Mouse (Mus musculus) hindlimb bud, embryonic 11.5 days (tissue): Measurements from ENCODE around the gene Cyth4.
A peak's percentile ranks its signal among the peaks of the same experiment; 100 is the strongest.

Experiments used
- DNase-seq: peaks from one replicate; pipeline ENCODE4 v3.0.0-alpha.2; 2012; ENCODE audit warnings: low read depth, low spot score; ENCODE audit errors: extremely low spot score

Cyth4 gene

DNA sequence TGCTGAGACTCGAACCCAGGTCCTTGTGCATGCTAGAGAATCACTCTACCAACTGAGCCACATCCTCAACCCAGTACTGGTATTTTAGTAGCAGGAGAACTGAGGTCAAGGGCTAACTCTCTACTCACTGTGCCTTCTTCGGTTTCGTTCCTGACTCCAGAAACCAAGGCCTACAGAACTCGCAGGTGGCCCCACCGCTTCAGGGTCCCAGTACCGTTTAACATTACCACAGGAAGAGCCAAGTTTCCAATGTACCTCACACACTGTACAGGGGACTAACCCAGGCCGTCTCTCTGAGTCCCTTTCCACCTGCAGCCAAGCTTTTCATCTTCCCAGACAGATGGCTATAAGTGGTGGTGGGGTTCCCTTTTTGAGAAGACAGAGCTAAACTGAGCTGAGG, 11.4 kb upstream of the Cyth4 start:
- no peak for DNase-seq

DNA sequence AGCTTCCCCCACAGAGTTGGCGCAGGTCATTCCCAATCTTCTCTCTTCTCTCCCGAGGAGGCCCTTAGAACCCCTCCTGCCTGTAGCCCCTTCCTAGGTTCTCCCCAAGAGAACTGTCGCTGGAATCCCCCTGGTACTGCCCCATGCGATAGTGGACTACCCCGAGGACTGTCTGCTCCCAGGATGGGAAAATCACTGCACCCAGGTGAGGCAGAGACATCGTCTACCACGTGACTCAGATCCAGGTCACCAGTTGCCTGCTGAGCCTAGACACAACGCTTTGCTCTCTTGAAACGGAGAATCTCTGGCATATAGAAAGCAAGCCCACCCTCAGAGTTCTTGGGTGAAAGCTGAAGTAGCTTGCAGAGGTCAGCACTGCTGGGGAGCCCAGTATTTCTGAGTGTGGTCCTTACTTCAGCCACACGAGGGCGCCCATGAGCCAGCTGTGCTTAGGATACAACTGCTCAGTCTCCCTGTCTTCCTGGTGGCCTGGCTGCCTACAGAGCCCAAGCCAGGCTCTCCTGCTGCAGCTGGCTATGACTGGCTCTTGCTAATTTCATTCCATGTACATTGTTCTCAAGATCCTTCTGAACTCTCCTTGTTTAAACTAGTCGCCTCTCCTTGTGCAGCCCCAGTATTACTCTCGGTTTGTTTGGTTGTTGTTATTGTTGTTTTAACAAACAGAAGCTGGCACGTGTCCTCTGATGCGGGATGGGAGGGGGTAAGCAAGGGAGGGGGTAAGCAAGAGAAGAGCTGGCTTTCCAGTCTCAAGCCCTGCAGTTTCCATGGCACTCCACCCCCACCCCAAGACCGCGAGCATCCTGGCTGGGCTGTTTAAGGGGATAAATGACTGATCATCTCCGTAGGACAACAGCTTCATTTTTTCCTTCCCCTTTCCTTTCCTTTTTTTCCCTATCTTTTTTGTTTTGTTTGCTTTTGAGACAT, 9.5 kb upstream of the Cyth4 start:
- peak; percentile 20 for DNase-seq

DNA sequence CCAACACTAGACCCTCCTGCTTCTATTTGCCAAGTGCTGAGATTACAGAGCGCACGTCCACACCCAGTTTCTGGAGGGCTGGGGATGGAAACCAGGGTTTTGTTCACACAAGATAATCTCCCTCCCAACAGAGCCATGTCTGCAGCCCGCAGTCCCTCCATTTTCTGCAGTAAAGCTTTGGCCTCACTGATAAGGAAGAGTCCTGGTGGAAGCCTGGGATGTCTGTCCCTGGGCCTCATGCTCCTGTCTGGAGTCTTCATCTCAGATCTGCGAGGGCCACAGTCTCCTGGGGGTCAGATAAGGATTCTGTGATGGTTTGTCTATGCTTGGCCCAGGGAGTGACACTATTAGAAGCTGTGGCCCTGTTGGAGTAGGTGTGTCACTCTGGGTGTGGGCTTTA, 8.8 kb upstream of the Cyth4 start:
- DNase-seq, result no peak

DNA sequence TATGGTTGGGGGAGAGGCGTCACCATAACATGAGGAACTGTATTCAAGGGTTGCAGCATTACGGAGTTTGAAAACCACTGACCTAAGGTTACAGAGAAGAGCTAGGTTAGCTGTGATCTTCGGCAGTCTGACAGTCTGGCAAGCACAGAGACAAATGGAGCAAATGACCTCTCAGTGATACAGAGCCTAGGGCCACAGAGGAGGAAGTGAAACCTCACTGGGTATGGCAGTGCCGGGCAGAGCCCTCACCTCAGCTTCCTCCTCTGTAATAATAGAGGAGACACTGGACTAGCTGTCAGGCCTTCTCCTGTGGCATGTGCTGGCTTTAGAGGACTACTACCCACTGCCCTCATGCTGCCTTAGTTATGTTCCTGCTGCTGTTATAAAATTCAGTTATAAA, 7.9 kb upstream of the Cyth4 start:
- no peak for DNase-seq

DNA sequence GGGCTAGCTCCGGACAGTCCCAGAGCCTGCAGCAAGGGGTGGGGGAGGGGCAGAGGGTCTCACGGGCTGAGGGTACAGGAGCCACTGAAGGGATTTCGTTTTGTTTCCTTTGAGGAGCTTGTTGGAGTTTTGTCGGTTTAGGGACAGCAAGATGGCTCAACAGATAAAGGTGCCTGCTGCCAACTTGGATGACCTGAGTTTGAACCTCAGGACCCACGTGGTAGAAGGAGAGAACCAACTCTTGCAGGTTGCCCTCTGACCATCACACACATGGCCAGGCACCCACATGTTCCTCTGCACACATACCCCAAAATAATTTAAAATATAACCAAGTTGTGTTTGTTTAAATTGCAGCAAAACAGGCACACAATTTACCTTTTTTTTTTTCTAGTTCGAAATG, 6.9 kb upstream of the Cyth4 start:
- no peak for DNase-seq

DNA sequence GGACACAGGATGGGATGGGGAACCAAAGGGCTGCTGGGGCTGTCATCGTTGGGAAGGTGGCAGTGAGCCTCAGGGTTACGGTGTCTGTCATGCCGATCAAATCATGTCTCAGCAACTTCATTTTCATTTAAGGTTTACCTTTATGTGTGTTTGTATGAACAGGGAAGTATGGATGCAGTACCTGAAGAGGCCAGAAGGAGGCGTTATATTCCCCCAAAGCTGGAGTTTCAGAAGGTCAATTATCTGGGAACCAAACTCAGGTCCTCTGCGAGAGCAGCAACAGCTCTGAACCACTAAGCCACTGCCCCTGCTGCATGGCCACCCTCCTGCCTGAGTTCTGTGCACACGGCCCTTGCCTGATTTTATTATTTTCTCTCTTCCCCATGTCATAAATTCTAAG, 6.1 kb upstream of the Cyth4 start:
- no peak for DNase-seq

DNA sequence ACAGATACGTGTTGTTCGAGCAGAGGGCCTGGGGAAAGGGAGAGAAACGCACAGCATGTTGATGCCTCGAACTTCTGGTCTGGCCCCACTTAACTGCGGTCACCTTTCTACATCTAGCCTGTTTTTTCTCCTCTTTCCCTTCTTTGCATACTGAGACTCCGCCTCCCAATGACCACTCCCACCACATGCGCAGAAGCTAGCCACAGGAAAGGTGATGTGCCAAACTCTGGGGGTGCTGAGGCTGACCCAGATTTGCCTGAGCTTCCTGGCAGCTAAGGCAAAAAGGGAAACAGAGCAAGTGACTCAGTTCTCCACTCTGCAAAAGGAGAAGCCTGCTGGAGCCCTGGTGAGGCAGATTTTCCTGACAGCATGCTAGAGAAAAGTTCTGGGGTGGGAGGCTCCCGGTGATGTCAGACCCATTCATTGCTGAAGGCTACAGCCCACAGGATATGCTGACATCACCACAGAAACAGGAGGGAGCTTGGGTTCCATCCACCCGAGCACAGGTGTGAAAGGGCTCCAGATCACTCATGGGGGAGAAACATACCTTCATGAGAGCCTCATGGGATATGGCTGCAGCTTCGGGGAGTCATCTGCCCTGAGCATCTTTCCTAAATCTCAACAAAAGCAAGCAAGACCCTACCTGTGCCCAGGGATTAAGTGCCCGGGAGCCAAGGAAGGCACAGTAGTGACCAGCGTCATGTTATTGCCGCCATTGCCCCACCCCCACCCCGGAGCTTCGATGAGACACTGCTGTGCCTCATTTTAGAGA, 5.0 kb upstream of the Cyth4 start:
- no peak for DNase-seq

DNA sequence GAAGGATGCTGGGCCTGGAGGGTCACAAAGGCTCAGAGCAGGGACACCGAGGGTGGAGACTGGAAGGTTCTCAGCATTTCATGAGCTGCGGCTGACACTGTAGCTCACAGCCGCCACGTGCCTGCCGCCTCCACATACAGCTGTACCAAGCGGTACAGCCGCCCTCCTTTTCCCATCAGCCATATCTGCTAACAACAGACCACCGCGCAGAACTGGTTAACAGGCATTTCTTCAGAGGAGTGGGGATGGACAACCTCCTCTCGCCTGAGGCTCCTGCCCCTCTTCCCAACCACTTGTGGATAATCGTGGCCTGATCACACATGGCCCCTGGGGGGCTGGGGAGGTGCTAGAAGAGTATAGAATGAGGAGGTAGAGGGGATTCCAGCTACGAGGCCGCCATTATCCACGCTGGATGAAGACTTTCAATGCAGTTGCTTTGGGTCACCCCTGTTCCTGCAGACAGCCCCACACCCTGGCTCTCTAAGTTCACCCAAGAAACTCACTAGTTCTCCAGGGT, 4.3 kb upstream of the Cyth4 start:
- no peak for DNase-seq

DNA sequence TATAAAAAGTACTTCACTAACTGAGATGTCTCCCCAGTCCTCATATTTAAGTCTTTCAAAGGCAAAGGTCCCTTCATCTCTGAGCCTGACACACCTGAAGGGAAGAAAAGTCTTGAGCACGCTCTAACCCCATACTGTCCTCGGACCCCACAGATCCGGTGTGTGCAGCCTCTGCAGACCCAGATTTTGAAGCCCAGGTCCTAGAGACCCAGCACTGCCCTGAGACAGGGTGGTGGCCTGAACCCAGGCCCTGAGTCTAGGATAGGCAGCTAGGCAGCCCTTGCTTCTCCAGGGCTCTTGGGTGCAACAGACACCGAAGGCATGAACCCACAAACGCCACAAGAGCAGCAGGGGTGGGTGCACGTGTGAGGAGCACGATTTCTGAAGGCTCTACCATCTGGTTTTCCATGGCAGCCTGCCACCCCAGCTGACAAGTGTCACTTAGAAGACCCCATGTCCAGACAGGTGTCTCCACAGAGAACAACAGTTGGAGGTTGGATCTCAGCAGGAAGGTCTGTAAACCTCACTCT, 2.9 kb upstream of the Cyth4 start:
- DNase-seq, result no peak

DNA sequence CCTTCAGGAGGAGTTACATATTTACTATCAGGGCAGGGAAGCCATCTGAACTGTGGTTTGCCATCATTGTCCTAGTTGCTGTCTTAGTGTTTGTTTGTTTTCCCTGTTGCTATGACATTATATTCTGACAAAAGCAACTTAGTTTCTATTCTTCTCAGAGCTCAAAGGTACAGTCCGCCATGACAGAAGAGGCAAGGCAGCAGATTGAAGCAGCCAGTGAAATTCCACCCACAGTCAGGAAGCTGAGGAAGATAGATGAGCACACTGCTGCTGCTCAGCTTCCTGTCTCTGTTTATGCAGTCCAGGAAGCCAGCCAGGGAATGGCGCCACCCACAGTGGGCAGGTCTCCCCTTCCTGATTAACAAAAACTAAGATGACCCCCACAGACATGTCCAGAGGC, 2.0 kb upstream of the Cyth4 start:
- no peak for DNase-seq

DNA sequence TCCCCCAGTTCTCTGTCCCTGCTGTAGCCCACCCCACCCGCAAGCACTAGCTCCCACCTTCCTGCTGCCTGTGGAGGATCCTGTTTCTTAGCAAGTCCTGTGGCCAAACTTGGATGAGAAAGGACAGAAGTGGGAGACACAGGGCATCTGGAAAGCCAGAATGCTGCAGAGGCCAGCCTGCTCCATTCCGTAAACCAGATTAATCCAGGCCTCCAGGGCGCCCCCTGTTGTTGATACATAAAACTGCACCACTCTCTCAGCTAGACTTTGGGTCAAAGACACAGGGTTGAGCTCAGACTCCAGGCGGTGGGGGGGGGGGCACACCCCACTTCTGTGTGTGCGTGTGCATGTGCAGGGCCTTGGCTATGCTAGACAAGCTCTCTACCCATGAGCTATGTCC, 1.4 kb upstream of the Cyth4 start:
- DNase-seq, result no peak

DNA sequence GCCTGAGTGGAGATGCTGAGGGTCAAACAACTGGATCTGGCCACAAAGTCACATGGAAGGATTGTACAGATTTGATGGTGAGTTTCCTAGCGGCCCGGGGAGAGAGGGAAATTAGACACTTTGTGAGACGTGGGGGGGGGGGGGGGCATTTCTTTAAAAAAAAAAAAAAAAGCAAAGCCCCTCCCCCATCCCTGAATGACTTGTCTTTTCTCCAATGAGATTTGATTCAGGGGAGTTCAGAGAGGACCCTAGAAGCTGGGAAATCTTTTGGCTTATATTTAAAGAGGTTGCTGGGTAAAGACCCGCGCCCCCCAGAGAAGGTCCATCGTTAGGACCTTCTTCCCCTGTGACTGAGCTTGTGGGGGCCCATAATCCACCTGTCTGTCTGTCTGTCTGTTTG, 343 bp upstream of the Cyth4 start:
- no peak for DNase-seq

DNA sequence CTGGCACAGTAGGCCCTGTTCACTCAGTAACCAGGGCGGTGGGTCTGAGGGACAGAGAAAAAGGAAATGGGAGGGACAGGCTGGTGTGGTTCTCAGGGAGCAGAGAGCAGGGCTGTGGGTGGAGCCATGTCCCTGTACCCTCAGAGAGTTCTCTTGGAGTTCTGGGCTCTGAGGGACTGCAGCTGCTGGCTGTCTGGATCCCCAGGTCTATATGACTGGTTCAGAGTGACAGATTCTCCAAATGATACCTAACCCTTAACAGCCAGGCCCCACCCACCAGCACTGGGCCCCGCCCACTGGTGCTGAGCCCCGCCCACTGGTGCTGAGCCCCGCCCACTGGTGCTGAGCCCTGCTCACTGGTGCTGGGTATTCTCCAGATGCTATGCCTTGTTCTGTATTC, 882 bp downstream of the Cyth4 start:
- no peak for DNase-seq

DNA sequence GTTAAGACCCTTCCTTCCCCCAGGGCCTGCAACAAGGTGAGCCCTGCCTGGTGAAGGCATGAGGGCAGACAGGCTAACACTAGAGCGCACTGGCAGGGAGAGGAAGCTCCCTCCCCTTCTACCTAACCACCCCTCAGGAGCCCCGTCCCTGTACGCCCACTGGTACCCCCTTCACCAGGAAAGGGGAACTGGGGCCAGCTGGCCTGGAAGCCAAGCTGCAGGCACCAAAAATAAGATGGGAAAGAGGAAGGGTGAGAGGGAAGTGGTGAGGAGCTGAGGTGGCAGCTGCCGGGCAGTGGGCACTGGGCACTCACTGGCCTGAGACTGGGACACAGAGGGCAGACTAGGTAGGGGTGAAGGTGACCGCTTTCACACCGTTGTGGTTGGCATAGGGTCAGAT, 2.3 kb downstream of the Cyth4 start:
- DNase-seq, result no peak

DNA sequence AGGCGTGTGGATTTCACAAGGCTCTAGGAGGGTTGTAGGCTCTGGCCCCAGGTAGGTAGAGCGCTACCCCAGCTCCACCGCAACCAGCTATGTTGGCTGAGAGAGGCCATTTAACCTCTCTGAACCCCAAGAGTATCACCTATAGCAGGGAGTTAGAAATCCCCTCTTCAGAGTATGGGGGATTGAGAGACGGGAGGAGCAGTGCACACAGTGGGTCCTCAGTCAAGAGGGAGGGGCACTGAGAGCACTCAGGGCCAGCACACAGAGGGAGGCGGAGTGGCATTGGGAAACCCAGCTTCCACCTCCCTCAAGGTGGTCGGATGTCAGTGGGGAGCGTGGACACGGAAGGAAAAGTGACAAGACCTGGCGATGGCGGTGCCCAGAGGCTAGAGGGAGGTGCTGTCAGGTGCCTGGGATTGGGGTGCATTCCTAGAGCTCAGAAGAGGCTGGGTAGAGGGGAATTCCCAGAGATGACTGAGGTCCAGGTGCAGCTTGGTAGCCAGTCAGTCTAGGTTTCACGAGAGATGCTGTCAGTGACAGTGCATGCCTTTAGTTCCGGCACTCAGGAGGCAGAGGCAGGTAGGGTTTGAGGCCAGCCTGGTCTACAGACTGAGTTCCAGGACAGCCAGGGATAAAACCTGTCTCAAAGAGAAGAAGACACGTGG, 2.8 kb downstream of the Cyth4 start:
- no peak for DNase-seq

DNA sequence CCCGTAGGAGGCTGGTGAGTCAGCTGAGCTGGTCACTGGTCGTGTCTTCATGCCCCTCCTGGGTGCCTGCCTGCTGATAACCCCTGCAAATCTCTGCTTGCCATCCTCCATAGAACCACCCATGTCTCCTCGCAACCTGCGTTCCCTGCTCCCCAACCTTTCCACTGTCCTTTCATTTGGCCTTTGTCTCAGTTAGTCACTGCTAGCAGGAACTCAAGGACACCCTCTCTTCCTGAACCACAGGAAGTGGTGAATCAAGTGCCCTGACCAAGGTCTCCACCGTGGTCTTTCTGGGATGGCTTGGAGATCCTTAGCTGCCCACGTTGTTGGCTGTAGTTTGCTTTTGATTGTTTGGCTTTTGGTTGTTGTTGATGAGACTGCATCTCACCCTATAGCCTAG, 4.3 kb downstream of the Cyth4 start:
- DNase-seq, result no peak

DNA sequence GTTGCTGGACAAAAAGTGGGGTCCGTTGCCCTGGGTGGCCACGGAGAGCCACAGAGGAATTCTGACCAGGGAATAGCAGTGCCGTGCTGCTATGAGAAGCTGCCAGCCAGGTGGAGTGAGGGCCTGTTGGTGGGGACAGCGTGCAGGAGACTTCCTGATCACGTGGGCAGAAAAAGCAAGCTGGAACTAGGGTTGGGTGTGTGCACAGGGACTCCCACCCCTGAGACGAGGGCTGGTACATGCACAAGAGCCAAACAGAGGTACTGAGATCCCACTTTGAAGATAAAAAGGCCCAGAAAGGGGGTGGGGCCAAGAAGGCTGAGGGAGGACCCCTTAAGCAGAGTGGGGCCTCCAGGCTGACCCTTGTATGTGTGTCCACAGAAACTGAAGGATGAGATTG, 7.4 kb downstream of the Cyth4 start:
- no peak for DNase-seq

DNA sequence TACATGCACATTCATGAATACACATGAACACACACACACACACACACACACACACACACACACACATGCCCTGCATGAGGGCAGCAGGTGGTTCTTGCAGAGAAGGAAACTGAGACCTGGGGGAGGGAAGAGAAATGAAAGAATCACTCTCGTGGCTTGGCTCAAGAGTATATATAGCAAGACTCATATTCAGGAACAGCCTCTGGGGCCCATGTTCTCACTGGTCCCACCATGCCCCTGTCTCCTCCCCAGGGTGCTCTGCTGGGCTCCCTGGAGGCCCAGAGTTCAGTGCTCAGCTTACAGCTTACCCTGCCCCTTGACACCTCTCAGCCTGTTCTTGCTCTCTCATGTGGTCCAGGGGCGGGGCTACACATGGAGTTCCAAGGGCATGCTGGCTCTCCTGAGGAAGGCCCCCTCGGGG, 8.5 kb downstream of the Cyth4 start:
- DNase-seq, result no peak

DNA sequence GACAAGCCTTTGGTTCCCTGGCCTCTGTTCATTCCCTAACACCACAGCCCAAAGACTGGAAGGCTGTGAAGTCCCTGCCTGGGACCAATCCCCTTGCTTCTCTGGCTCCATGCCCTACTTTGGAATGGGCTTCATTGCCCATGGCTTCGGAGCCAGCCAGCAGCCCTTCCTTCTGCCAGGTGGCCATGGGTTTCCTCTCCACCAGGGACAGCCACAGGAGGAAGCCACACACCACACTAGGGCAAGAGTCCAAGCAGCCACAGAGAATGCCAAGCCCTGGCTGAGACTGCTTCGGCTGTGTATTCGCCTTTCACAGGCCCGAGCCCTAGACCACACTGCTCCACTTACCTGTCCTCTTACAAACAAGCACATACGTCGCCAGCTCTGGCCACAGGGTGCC, 9.2 kb downstream of the Cyth4 start:
- no peak for DNase-seq

DNA sequence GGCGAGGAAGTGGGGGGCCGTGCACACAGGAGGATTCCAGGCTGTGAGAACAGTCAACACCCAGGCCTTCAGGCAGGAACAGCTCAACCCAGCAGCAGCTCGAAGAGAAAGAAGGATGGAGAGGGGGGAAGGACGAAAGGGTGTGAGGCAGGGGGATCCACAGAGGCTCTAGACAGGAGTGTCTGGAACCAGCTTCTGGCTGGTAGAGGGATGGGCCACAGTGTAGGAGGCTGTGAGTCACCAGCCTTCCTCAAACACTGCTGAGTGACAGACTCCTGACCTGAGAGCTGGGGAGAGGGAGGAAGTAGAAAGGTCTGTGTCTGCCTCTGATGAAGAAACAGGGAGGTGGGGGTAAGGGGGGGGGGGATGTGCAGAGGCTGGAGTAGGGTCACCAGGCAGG, 10.6 kb downstream of the Cyth4 start:
- DNase-seq, result no peak

DNA sequence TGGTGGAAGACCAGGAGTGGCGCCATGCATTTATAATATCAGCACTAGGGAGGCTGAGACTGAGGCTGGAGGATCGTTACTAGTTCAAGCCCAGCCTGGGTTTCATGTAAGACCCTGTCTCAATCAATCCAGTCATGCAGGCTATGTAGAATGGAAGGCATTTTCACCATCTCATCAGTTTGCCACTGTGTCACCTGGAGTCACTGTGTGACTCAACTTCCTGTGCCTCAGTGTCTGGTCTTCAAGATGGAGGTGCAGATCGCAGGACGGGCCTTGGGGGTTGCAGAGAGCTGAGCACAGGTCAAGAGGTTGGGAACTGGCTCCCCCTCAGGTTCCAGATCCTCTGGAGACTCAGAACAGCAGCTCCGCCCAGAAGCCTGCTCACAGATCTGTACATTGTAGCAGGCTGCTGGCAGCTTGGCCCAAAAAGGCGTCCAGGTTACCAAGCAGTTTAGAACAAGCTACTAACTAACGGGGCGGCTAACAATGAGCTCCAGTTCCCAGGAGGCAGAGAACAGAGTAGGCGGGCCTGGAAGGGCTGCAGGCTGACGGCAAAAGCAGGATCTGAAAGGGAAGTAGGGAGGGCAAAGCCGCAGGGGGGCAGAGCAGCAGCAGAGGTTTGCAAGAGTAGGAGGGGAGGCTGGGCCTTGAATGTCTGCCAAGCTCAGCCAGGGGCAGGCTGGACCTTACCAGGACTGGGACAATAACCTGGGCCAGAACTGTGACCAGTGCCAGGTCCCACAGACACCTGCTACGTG, 14.0 kb downstream of the Cyth4 start:
- DNase-seq, result no peak
